Mouse (Mus musculus): ENCODE data around the gene Heatr5b. TPM values are rescaled to one million over a fixed set of nuclear protein-coding genes. Genes with fewer than 3 reads are reported as not detected.

The Heatr5b gene
- polyA plus RNA-seq, 1 experiment from 2014 or later: 7.2 TPM

DNA sequence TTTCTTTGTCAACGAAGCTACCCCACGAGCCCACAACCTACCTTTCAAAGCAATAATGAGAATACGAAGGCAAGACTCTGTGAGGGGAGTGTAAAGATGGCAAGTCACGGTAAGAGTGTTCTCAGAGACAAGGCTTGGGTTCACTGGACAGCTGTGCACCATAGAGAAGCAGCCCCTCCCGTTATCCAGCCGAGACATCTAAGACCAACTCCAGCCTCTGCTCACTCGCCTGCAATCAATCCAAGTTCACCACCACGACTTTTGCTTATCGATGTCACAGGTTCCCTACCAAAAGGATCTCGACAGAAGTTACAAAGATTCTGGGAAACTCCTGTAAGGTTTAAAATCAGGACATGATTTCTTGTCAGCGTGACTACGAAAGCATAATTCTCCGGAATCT is 116.1 kb downstream of the Heatr5b start:
- no peak for TF ChIP-seq CTCF (IDR thresholded peaks at IDR 0.05; ENCODE audit: low read depth)
- H3K9me3 ChIP-seq (replicated peaks; ENCODE audit: low read length): no peaks in the 10 kb centered on the region
- 88% methylated on average over 13 of the region's 13 CpGs for WGBS
- no peak overlapping the region for H3K4me2 ChIP-seq (ENCODE audit: low read length)
- H3K27me3 ChIP-seq (ENCODE audit: insufficient read depth, low read length): no peaks in the 10 kb centered on the region
- ATAC-seq (replicated peaks; ENCODE audit: low FRiP score, low read depth): no peak
- no peak overlapping the region for H3K9ac ChIP-seq (ENCODE audit: low read depth, low read length)
- no peaks in the 10 kb centered on the region; the same call in 1 of the 2 replicates for H3K36me3 ChIP-seq (ENCODE audit: insufficient read depth, low read length)
- no peaks in the 10 kb centered on the region for H3K4me1 ChIP-seq (replicated peaks; ENCODE audit: insufficient read depth, low read length)
- no peak overlapping the region for H3K4me3 ChIP-seq (replicated peaks; ENCODE audit: low read depth, low read length)
- no peak for DNase-seq (ENCODE audit: low spot score)
- no peak overlapping the region for H3K27ac ChIP-seq

DNA sequence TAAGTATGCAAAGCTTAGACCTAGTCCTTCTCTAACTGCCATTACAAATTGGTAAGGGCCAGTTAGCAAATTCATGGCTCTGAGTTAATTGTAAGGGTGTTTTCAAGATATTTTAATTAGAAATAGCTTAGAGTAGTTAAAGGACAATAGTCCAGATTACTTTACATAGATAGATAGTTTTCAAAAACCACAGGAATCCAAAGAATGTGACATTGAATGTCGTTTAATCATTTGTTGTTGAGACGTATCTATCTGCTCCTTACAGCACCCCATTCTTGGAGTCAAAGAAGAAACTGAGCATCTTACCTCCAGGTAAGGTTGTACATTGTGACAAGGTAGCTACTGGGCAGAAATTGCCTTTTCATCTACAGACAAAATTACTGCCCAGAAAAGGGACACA is 124.9 kb downstream of the Heatr5b start:
- Histone ChIP-seq H3K4me1 (replicated peaks; ENCODE audit: insufficient read depth, low read length) (no peaks in the 10 kb centered on the region), H3K9me3 (replicated peaks; ENCODE audit: low read length) (no peaks in the 10 kb centered on the region), H3K9ac (ENCODE audit: low read depth, low read length) (no peak overlapping the region), H3K27me3 (ENCODE audit: insufficient read depth, low read length) (no peaks in the 10 kb centered on the region), H3K4me2 (ENCODE audit: low read length) (no peak overlapping the region), H3K36me3 (ENCODE audit: insufficient read depth, low read length) (no peaks in the 10 kb centered on the region), H3K27ac (no peak overlapping the region), H3K4me3 (replicated peaks; ENCODE audit: low read depth, low read length) (no peak overlapping the region)
- ATAC-seq (replicated peaks; ENCODE audit: low FRiP score, low read depth): no peak
- DNase-seq (ENCODE audit: low spot score): no peak
- no peak for TF ChIP-seq CTCF (IDR thresholded peaks at IDR 0.05; ENCODE audit: low read depth)
- WGBS: 62% methylated on average over 2 of the region's 2 CpGs

DNA sequence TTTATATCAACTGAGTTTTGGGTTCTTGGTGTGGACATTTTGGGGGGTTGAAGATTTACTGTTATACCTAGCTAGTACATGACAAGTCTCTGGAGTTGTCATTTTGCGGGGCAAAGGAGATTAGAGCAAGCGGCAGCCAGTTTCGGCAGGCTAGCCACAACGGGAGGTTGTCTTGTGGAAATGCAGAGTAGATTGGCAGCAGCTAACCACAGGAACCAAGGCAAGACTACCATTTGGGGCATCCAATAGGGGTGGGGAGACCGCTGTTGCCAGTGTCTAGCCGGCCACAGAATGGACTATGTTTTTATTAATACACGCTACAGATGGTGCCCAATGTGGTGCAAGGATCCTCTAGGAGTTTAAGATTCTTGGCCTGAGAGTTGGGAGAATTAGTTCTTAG is 126.7 kb downstream of the Heatr5b start:
- no peaks in the 10 kb centered on the region for H3K36me3 ChIP-seq (ENCODE audit: insufficient read depth, low read length)
- DNase-seq (ENCODE audit: low spot score) (no peak), ATAC-seq (replicated peaks; ENCODE audit: low FRiP score, low read depth) (no peak)
- H3K27me3 ChIP-seq (ENCODE audit: insufficient read depth, low read length): no peaks in the 10 kb centered on the region
- TF ChIP-seq CTCF (IDR thresholded peaks at IDR 0.05; ENCODE audit: low read depth): no peak
- no peak overlapping the region for H3K9ac ChIP-seq (ENCODE audit: low read depth, low read length)
- H3K4me1 ChIP-seq (replicated peaks; ENCODE audit: insufficient read depth, low read length): no peaks in the 10 kb centered on the region
- 88% methylated on average over 7 of the region's 7 CpGs for WGBS
- H3K4me3 ChIP-seq (replicated peaks; ENCODE audit: low read depth, low read length): no peak overlapping the region
- no peaks in the 10 kb centered on the region for H3K9me3 ChIP-seq (replicated peaks; ENCODE audit: low read length)
- no peak overlapping the region for H3K4me2 ChIP-seq (ENCODE audit: low read length)
- no peak overlapping the region for H3K27ac ChIP-seq

DNA sequence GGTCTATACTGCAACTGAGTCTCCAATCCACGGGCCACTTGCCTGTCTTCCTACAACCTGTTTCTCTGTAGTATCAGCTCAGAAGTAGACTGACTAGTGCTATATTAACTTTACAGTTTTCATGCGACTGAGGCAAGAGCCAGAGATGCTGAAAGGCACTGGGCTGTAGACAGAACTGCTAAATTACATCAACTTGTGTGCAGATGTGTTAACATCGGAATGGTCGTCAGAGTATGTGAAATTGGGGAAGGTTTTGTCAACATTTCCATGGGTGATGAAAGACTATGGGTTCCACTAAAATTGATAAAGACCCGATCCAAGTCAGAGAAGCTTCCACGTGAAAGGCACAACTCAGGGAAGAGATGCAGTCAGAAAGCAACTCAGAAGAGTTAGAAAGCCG is 132.2 kb downstream of the Heatr5b start:
- 91% methylated on average over 7 of the region's 7 CpGs for WGBS

More for the DNA sequence above, 132.2 kb downstream of the Heatr5b start:
- Histone ChIP-seq H3K27ac (no peak overlapping the region), H3K27me3 (ENCODE audit: insufficient read depth, low read length) (no peaks in the 10 kb centered on the region), H3K4me2 (ENCODE audit: low read length) (no peak overlapping the region), H3K36me3 (ENCODE audit: insufficient read depth, low read length) (no peaks in the 10 kb centered on the region), H3K4me1 (replicated peaks; ENCODE audit: insufficient read depth, low read length) (no peaks in the 10 kb centered on the region), H3K9me3 (replicated peaks; ENCODE audit: low read length) (no peaks in the 10 kb centered on the region), H3K4me3 (replicated peaks; ENCODE audit: low read depth, low read length) (no peak overlapping the region), H3K9ac (ENCODE audit: low read depth, low read length) (no peak overlapping the region)
- no peak for DNase-seq (ENCODE audit: low spot score)
- TF ChIP-seq CTCF (IDR thresholded peaks at IDR 0.05; ENCODE audit: low read depth): no peak
- ATAC-seq (replicated peaks; ENCODE audit: low FRiP score, low read depth): no peak

Other genes with a start within 250 kb of the Heatr5b start
- gene Strn, start 98.2 kb downstream of the Heatr5b start, polyA plus RNA-seq (2015; fragmentation: Nextera tagmentation; extraction: Ambion mirVana): 3.5 and 3.7 TPM in 2 replicates
- gene Gpatch11, start 203 bp upstream of the Heatr5b start, polyA plus RNA-seq (2015; fragmentation: Nextera tagmentation; extraction: Ambion mirVana): 47.7 and 52.5 TPM in 2 replicates
- gene Eif2ak2, start 47.2 kb upstream of the Heatr5b start, polyA plus RNA-seq (2015; fragmentation: Nextera tagmentation; extraction: Ambion mirVana): 12.9 and 15.3 TPM in 2 replicates
- gene Sult6b1, start 71.6 kb upstream of the Heatr5b start, polyA plus RNA-seq (2015; fragmentation: Nextera tagmentation; extraction: Ambion mirVana): 0.17 and 0.25 TPM in 2 replicates
- 145 and 146 TPM in 2 replicates for gene Cebpzos, start 81.1 kb upstream of the Heatr5b start, polyA plus RNA-seq (2015; fragmentation: Nextera tagmentation; extraction: Ambion mirVana)
- gene Cebpz, start 101.7 kb upstream of the Heatr5b start, polyA plus RNA-seq (2015; fragmentation: Nextera tagmentation; extraction: Ambion mirVana): 58.9 and 64.4 TPM in 2 replicates
- 57.8 and 67.6 TPM in 2 replicates for gene Ndufaf7, start 101.8 kb upstream of the Heatr5b start, polyA plus RNA-seq (2015; fragmentation: Nextera tagmentation; extraction: Ambion mirVana)
- gene Prkd3, start 185.5 kb upstream of the Heatr5b start, polyA plus RNA-seq (2015; fragmentation: Nextera tagmentation; extraction: Ambion mirVana): 27.5 and 28.9 TPM in 2 replicates
- gene Qpct, start 216.5 kb upstream of the Heatr5b start, polyA plus RNA-seq (2015; fragmentation: Nextera tagmentation; extraction: Ambion mirVana): 6.0 and 6.7 TPM in 2 replicates